Mouse (Mus musculus) brain, adult 2 months (tissue): Measurements from ENCODE around the gene Fam229b.
A peak's percentile ranks its signal among the peaks of the same experiment; 100 is the strongest.

Experiments used
- DNase-seq: peaks from one replicate; pipeline ENCODE4 v3.0.0; 2011; ENCODE audit warnings: low read depth, low spot score

Gene Fam229b

DNA sequence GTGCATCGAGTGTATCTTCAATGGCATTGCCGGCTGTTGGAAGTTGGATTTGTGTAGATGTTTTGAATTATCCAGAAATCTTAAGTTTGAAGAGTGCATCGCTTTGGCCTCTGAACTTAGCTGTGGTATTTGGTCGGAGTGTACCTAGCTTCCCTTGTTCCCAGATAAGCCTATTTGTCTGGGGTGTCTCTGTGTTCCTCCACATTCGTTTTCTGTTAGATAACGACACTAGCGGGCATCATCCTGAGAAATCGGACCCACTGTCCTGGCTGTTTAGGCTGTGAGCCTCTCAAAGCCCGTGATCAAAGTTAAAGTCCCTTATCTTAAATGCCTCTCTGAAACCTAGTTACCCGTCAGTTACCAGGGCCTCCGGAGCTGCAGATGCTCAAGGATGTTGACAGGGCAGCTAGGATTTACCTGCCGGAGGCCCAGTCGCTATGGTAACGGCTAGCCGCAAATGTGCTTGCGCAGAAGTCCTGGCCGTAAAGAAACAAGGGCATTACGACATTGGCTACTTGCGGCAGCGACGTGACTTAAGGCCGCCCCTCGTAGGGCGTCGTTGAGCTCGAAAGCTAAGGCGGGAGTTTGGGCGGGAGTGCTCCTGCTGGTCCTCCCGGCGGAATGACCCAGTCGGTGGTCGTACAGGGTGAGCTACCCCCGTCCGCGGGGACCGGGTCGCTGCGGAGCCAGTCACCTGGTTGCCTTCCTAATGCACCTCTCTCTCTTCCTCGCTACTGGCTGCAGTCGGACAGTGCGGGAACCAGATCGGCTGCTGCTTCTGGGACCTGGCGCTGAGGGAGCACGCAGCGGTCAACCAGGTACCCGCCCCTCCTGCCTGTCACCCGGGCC, at the start of gene Fam229b, which contains the start of gene Tube1:
Fam229b (minus strand) TSS at position 453 of the 849 bp plus-strand sequence.
Tube1 (plus strand) TSS at position 515 of the 849 bp plus-strand sequence.
- DNase-seq: peak; percentile 99

DNA sequence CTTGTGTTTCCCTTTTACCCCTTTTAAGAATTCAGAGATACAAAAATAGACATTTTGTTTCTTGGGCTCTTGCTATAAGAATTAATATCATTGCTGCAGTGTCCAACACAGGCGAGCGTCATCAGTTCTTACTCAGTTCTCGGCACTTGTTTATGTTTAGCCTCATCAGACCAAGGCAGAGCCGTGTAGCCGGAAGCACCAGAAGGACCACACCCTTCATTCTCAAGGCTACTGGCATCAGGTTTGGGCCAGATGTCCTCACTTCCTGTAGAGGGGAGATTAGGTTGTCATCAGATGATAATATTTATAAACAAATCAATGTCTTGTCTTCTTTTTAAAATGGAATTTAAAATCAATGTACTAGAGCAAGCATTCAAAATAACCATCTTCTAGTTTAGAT, 43.3 kb upstream of the Fam229b start:
- no peak for DNase-seq

DNA sequence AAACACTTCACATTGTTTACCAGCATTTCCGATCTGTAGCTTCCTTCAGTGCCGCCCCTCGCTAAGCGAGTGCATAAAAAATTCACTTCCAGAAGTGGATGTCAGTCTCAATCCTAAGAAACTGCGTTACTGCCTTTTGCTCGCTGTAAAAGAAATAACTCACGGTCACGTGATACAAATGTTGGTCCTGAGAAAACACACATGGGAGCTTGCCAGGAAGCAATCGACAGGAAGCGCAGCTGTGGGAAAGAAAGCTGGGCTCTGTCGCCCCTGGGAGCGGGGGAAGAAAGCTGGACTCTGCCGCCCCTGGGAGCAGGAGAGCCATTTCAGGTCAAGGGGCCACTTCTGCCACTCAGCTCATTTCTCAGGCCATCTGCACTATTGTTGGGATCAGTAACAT, 39.4 kb upstream of the Fam229b start:
- no peak for DNase-seq

DNA sequence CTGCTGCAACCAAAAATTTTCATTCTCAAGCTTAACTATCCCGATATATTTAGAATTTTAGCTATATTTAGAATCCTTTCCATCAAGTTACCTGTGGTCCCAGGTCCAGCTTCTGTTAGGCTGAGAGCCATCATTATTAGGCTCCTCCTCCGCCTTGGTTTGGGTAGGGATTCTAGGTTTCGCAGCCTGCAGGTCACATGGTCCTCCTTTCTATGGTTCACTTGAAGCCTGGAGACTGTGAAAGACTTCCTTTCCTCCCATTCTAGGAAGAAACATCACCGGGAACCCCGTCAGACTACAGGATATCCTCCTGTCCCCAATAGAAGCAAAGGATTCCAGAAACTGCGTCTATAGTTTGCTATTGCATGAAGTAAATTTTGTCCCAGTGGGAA, 38.8 kb upstream of the Fam229b start:
- no peak for DNase-seq

DNA sequence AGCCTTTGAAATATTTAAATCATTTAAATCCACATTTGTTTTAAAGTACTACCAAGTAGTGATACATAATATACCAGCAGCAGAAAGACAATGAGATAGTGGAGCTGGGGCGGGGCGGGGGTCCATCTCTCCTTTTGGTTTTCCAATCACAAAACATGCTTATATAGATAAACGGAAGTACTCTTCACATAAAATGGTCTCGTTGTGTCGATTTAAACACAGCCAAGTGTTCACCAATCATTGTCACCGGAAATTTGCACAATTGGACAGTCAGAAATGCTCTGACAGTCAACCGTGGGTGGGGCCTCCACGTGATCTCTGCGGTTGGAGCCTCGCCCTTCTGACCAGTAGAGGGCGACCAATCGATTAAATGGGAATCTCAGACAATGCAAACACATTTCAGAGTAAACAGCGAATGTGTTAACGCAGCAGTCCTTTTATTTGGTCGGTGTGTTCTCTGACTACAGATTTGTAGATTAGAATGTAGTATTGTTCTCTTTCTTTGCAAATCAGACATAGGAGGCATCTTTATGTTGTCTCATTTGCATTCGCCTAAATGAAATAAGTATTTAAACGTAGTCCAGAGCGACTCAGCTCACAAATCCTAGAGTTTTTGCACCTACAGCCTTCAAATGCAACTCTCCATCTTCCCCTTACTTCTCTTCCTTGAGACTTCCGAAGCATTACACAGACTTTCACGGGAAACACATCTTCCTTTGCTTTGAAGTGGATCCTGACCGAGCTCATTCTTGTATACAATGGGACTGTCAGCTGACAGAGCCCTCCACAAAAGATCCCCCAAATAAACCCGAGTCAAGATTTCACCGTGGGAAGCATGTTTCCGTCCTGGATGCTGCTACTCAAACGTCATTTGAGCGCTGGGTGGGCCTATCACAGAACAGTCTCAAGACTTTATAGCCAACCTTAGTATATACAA, 38.2 kb upstream of the Fam229b start:
- DNase-seq: peak; percentile 98

DNA sequence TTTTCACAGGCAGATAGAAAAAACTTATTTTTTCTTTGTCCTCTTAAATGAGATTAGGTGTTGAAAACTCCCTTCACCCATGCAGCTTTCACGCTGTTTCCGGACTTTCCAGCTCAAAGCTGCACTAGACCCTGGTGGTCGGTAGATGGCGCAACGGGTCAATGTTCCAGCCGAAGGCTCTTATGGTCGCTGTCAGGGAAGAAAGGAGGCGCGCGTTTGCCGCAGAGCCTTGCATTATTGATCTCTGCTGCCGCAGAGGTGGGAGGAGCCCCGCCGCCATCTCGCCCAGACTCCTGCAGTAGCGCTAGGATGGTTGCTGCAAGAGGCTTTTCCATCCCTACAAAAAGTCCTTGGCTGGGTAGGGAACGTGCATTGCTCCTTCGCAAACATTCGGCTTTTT, 37.4 kb upstream of the Fam229b start:
- DNase-seq: peak; percentile 97

DNA sequence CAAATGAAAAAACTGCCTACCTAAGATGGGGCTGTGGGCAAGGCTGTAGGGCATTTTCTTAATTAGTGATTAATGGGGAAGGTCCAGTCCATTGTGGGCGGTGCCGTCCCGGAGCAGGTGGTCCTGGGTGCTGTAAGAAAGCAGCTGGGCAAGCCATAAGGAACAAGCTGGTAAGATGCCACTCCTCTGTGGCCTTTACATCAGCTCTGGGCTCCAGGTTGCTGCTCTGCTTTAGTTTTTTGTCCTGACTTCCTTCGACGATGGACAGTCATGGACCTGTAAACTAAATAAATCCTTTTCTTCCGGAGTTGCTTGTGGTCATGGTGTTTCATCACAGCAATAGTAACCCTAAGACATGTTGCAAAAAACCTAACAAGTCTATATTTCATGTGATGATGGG, 37.0 kb upstream of the Fam229b start:
- DNase-seq: no peak

DNA sequence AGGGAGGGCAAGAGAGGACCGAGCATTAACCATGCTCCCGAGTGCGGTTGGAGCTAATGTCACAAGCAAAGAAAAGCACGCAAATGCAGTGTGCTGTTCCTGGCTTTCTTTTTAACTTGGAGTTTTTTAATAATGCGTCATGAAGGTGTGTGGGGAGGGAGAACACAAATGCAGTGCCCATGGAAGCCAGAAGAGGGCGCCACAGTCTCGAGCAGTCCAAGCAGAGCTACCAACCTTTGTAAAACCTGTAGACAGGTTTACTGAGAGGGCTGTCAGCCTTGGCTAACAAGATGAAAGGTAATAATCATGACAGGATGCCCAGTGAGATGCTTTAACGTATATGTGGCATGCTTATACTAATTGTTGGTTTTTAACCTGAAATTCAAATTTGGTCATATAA, 36.5 kb upstream of the Fam229b start:
- DNase-seq: peak; percentile 88

DNA sequence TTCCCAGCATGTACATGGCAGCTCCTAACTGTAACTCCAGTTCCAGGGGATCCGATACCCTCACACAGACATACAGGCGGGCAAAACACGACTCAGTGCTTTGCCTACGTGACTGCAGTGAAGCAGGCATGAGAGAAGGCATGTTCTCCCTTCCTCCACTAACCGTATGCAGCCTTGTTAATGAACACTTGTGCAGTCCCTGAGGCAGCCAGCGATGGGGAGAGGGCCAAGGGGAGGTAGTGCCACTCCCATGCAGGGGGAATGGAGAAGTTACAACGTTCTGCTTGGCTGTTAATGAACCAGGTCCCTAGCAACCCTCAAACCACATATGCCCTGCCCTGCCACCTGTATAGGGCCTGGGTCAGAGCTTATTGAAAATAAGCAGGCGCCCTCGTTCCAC, 35.9 kb upstream of the Fam229b start:
- DNase-seq: no peak

DNA sequence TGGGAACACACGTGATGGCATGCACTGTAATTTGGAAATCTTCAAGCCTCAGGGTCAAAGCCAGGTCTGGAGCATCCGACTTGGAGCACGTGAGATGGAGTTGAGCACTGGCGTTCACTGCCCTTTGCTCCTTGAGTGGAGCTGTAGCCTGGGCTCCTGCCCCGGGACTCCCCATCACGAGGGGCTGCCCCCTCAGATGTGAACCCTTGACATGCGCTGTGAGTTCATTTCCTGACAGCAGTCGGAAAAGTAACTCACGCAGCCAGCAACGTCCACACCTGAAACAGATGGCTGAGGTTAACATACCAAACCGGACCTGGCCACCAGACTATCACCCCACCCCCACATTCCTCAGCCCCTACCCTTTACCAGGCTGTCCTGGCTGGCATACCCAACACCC, 33.9 kb upstream of the Fam229b start:
- no peak for DNase-seq

DNA sequence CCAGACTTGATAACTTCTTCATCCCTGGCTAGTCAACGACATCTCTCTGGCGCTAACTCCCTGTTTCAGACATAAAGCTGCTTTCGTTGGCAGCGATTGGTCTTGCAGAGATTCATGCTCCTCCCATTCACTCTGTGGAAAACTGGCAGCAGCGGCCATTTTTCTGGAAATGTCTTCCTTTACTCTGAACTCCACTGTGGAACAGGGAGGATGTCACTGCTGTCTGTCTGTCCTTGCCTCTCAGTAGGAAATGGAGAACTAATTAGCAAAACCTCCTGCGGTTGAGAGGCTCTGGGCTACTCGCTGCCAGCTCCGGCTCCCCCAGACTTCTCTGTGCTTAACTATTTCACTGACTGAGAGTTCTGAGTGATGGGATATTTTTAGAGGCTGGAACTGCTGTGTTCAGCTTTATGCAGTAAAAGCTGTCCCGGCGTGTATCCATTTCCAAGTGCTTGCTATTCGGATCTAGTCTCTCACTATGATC, 32.0 kb upstream of the Fam229b start:
- peak; percentile 89 for DNase-seq

DNA sequence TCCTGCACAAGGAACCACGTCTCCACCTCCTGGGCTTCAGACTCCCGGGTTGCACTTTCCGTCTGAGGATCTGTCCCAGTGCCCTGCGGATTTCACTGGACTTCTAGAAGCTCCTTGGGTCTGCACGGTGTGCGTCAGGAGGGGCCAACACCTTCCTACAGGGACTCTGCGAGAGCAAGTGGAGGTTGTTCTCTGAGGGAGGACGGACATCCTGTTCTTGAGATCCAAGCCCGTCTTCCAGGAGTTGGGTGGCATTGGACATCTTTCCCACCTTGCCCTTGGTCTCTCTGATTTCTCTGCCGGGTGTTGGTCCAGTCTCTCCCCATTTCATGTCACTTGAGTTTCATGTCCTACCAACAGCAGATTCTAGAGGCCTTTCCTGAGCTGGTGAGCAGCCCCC, 30.0 kb upstream of the Fam229b start, which contains the start of gene Ccn6:
Ccn6 (minus strand) TSS at position 101 of the 400 bp plus-strand sequence.
- DNase-seq: no peak

DNA sequence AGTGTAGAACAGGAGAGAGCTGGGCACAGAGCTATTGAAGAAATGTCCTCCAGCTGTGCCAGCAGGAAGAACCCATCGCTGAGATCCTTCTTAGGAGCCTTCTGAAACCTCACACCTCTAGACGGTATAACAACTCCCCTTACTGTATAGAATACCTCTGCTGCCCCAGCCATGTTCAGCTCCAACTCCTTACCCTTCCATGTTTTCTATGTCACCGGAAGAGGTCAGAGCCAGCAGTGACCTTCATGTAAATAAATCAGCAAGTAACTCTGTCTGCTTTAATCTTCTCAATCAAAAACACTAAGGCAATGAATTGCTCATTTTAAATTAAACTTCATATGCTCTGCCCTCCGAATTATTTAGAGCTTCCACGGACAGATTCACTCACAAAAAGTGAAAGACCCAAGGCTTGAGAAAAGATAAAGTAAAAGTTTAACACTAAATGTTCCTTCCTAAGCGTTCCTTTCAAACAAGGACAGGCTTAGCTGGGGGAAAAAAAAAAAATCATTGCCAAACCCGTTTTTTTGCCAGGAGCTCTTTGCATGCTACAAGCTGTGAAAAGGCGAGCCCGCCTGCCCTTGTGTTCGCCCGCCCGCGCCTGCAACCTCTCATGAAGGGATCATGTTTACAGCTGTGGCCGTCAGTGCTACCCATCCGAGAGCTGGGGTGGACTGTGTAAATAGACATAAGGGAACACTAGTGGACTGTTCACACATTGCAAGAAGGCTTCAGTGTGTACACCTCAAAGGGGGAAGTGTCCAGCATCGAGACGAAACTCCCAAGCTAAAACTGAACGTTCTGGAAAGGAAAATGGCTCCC, 29.2 kb upstream of the Fam229b start:
- DNase-seq: no peak

DNA sequence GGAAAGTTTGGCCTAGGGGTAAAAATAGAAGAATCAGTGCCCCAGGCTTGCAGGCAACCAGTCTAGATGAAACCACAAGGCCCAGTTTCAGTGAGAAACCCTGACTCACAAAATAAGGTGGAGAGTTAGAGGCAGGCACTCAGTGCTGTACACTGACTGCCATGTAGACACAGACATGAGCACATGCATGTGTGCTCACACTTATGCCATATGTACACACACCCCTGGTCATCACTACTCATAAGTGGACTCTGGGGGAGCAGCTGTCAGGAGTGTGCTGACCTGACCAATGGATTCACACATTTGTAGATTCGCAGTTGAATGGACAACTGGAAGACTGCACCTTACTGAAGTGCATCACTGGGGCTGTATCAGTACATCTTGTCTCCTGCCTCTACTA, 27.7 kb upstream of the Fam229b start:
- no peak for DNase-seq

DNA sequence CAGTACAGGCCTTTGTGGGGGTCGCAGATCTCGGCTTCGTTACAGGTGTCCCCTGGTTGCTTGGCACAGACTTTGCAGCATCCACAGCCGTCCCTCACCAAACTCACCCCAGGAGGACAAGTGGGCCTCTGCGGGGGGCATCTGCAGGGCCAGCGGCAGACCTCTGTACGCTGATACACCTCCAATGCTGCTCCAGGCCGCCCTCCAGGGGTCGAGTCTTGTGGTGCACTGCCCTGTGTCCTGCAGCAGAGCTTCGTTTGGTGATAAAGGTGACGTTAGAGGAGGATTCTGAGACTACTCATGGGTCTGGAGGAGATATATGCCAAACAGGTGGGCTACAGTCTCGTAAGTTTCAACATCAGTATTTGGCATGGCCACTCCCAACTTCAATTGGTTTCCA, 24.6 kb upstream of the Fam229b start:
- DNase-seq: no peak

DNA sequence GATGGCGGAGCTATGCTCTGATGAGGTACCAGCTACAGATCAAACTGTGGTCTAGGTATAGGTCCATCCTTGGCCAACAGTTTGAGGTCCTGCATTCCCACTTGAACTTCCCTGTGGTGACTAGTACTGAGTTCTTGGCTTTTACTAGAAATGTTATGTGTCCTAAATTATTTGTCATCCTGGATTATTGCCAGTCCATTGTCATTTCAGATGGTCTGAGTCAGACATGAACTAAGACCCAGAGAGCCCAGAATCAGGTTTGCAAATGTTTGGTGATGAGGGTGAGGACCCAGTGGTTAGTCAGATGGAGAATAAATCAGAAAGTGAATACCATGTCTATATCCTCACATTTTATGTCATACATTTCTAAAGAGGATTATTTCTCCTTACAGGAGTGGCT, 23.6 kb upstream of the Fam229b start:
- no peak for DNase-seq

DNA sequence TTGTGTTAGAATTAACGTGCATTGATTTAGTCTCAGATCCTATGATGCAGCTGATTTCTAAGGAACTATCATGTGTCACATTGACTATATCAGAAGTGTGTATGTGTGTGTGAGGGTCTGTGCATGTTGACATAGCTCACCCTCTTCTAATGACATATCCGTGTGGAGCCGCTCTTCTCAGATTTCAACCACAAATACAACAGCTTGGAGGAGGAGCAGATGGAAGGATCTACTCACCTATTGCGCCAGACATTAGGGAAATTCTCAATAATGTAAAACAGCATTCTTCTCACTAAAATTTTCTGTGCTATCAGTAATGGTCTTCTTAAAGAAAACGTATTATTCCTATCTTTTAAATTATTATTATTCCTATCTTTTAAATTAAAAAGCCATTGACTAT, 23.0 kb upstream of the Fam229b start:
- no peak for DNase-seq

DNA sequence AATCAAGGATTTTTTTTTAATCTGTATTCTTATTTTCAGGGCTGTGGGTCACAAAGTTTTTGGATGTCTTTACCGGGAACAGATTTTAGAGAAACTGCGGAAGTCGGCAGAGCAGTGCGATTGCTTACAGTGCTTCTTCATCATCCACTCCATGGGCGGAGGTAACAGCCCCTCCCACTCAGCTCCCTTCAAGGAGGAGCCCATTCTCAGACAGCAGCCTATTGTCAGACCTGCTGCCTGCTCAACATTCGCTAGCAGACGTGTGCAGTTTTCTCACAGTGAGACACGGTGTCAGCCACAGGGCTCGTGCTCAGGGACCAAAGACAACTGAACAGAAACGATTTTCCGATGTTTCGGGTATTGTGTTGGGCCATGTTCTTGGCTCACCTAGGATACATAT, 8.5 kb upstream of the Fam229b start:
- DNase-seq: no peak

DNA sequence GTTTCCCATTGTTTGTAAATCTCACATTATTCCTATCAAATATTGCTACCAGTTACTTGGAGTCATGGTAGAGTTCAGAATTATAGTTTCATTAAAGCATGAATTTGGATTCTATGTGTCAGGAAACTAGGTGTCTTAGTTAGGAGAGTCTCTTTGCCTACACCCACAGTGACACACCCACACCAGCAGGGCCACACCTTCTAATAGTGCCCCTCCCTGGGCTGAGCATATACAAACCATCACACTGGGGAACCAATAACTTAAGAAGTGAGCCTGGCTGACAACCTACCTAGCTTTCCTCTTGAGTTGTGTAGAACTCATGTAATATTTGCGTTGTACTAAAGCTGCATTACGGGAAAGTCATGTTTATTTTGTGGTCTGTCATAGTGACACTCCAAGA, 7.7 kb upstream of the Fam229b start:
- no peak for DNase-seq

DNA sequence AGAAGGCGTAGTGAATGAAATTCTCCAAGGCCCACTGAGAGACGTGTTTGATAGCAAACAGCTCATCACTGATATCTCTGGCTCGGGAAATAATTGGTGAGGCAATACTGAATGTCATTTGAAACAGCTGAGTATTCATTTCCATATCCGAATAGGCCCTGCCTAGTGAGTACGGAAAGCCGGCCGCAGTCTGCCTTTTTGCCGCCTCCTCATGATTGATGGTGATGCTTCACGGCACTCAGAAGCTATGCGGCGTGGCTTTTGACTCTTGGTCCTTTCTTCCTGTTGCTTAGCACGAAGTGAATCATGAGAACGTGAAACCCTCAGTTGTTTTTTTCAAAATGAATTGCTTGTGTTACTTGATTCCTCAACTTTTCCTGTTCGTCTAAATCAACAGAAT, 7.1 kb upstream of the Fam229b start:
- no peak for DNase-seq

DNA sequence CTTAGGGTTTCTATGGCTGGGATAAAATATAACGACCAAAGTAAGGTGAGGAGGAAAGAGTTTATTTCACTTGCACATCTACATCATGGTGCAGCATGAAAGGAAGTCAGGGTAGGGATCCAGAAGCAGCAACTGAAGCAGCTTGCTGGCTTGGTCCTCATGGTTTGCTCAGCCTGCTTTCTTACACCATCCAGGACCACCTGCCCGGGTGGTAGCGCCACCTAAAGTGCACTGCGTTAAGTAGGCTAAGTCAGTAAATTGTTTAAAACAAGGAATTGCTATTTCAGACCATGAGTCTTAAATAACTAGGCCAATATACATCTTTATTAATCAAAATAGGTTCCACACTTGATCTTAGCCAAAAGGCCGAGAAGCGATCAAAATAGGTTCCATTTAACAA, 5.0 kb upstream of the Fam229b start:
- no peak for DNase-seq

DNA sequence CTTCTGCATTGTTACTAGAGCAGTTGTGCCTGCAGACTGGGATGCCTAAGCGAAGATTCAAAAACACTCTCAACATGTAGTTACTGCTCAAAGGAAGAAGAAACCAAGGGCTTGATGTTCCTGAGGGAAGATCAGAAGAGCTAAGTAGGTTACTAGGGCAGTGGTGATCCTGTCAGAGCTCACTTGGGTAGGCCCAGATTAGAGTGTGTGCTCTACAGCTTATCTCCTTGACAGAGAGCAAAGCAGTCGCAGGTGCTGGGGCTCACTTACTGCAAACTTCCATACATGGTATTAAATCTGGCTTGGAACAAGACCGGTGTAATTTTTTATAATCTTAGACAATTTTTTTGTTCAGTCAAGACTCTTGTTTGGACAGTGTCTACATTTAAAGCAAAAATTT, 4.1 kb upstream of the Fam229b start:
- DNase-seq: peak; percentile 4
